Mouse (Mus musculus): ENCODE measurements around the gene Arl9. TPM values are rescaled to one million over a fixed set of nuclear protein-coding genes. Genes with fewer than 3 reads are reported as not detected.
A peak's percentile ranks its signal among the peaks of the same experiment; 100 is the strongest.
"Not testable (repeated sequence)": the region's sequence is repeated elsewhere in the genome, so short reads cannot be mapped to it uniquely, and the experiment has no call there.

Gene Arl9
- not detected for total RNA-seq (2021)
- long read RNA-seq, experiment 1 = 0 reads
- long read RNA-seq, experiment 2 = 0 reads

DNA sequence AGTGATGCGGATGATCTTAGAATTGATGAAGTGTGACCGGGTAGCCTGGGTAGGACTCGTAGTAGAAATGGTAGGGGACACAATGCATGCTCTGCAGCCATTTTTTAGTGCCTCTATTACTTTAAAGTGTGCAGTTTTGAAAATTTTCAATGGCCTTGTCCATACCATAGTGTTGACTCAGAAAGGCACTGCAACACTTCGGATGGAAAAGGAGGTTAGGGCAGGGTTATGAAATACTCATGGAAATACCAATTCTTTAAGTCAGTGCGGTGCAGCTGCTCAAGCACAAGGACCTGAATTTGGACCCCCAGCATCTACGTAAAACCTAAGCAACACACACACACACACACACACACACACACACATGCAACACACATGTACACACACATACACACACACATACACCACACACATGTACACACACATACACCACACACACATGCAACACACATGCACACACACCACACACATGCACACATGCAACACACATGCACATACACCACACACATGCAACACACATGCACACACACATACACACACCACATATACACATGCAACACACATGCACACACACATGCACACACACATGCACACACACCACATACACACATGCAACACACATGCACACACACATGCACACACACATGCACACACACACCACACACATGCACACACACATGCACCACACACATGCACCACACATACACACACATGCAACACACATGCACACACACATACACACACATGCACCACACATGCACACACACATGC lies at the start of gene Arl9:
Gene Arl9 (plus strand): TSS at position 5 of the 771 bp plus-strand sequence.
- TF ChIP-seq CTCF (IDR thresholded peaks at IDR 0.05) = no peak
- H3K4me3 ChIP-seq = no peak within 1 kb of the TSS
- H3K27ac ChIP-seq = no peak within 1 kb of the TSS
- intact Hi-C loops (cut with DNase I) = no loop called here
- DNase-seq (ENCODE audit: extremely low spot score in 1 of 2, low spot score in 2 of 2) = no peak

DNA sequence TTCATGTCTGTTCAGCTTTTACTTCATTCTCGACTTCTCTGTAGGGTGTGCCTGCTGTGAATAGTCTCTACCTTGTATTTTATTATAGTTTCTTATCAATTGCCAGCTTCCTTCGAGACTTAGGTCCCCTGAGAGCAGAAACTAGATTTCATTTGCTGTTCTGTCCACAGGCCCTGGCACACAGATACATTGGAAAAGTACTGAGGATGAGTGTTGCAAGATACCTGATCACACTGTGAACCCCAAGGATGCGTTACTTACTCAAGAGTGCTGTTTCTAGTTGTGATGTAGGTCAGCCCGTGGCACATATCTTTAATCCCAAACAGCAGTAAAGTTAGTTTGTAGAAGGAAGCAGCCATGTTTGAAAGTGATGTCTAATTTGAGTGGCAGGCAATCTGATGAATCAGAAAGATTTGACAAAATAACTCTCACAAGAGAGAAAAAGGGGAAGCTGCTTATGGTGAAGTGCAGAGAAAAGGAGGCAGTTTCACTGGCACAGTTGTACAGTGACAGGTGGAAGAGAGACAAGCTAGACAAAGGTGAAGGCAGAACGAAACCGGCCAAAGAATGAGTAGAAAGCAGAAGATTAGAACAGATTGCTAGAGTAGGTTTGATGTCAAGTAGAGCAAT lies 49.5 kb upstream of the Arl9 start:
- Histone ChIP-seq H3K4me3 (no peak overlapping the region), H3K27ac (no peak overlapping the region)
- no peak for DNase-seq (ENCODE audit: extremely low spot score in 1 of 2, low spot score in 2 of 2)
- no peak for TF ChIP-seq CTCF (IDR thresholded peaks at IDR 0.05)
- intact Hi-C loops (cut with DNase I) = no loop called here

DNA sequence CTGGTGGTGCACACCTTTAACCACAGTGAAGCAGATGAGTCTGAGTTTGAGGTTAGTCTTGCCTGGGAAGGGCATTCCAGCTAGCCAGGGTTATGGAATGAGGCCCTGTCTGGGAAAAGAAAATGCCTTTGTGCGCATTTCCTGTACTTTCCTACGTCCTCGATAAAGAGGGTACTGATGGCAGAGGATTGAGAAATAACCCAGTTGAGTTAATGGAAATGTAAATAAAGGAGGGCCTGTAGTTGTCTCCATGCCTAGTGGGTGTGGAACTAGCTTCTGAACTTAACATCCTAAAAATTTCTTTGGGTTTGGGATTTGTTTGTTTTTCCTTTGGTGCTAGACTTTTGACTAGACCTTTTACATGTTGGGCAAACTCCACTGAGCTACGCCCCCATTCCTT lies 48.4 kb upstream of the Arl9 start:
- no peak for DNase-seq (ENCODE audit: extremely low spot score in 1 of 2, low spot score in 2 of 2)
- Histone ChIP-seq H3K4me3 (no peak overlapping the region), H3K27ac (no peak overlapping the region)
- no peak for TF ChIP-seq CTCF (IDR thresholded peaks at IDR 0.05)
- intact Hi-C loops (cut with DNase I) = no loop called here

DNA sequence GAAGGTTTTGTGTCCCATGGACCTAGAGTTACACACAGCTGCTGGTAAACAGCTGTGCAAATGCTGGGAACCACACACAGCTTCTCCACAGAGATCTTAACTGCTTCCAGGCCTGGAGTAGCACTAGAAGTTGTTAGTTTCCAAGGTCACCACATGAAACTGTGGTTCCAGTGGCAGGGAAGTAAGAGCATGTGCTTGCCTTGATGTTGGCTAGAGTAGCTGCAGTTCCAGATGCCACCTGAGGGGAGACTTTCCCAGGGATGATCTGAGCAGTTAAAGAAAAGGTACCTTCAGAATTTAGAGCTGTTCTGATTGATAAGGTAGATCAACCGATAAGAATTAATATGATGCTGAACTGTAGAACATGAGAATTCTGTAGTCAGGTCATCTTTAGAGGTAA lies 45.9 kb upstream of the Arl9 start:
- no peak for DNase-seq (ENCODE audit: extremely low spot score in 1 of 2, low spot score in 2 of 2)
- Histone ChIP-seq H3K27ac (no peak overlapping the region), H3K4me3 (no peak overlapping the region)
- TF ChIP-seq CTCF (IDR thresholded peaks at IDR 0.05) = peak; percentile 43
- intact Hi-C loops (cut with DNase I) = no loop called here

DNA sequence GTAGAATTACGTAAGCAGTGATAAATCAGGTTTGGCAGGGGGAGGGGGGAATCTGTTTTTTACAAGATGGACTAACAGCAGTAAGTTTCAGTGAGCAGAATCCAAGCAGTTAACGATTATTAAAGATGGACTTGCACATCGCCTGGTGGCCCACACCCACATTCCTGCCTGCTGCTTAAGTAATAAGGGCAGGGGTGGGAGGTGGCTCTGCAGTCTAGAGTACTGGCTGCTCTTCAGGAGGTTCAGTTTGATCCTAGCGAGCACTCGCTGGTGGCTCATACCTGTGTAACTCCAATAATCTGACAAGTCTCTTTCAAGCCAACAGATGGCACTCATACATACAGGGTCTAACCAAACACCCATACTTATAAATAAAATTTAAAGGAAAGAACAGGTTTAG lies 44.3 kb upstream of the Arl9 start:
- Histone ChIP-seq H3K27ac (no peak overlapping the region), H3K4me3 (no peak overlapping the region)
- intact Hi-C loops (cut with DNase I) = no loop called here
- TF ChIP-seq CTCF (IDR thresholded peaks at IDR 0.05) = no peak; the same call in 1 of the 2 replicates
- DNase-seq (ENCODE audit: extremely low spot score in 1 of 2, low spot score in 2 of 2) = no peak

DNA sequence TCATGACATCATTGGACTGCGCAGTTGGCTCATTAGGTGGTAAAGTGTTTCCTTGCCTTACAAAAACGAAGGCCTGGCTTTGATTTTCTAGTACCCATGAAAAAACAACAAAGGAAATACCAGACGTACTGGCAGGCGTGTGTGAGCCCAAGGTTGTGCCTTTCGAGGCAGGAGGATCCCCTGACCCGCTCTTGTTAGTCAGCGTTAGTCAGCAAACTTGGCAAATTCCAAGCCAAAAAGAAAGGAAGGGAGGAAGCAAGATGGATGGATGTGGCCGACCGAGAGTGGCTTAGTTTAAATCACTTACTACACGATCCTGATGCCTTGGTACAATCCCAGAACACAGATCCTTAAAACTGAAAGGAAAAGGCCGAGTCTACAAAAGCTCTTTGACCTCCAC lies 41.3 kb upstream of the Arl9 start:
- intact Hi-C loops (cut with DNase I) = no loop called here
- DNase-seq (ENCODE audit: extremely low spot score in 1 of 2, low spot score in 2 of 2) = no peak
- TF ChIP-seq CTCF (IDR thresholded peaks at IDR 0.05) = no peak
- H3K4me3 ChIP-seq = no peak overlapping the region
- H3K27ac ChIP-seq = no peak overlapping the region

DNA sequence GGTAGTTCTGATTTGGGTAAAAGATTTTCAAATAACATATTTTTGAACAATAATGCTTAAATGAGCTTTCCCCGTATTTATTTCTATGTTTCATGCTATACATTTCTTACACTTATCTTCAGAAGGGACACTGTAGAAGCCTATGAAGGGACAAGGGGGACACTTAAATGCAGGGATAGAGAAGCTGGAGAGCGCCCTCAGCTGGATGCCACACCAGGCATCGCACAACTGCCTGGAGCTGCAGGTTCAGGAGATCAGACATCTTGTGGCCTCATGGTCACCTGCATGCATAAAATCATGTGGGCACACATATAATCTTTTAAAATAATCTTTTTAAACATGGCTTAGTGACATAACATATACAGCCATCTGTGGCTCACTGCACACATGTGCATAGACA lies 39.2 kb upstream of the Arl9 start:
- DNase-seq (ENCODE audit: extremely low spot score in 1 of 2, low spot score in 2 of 2) = no peak
- H3K4me3 ChIP-seq = no peak overlapping the region
- H3K27ac ChIP-seq = no peak overlapping the region
- intact Hi-C loops (cut with DNase I) = no loop called here
- peak; percentile 20 for TF ChIP-seq CTCF (IDR thresholded peaks at IDR 0.05)

DNA sequence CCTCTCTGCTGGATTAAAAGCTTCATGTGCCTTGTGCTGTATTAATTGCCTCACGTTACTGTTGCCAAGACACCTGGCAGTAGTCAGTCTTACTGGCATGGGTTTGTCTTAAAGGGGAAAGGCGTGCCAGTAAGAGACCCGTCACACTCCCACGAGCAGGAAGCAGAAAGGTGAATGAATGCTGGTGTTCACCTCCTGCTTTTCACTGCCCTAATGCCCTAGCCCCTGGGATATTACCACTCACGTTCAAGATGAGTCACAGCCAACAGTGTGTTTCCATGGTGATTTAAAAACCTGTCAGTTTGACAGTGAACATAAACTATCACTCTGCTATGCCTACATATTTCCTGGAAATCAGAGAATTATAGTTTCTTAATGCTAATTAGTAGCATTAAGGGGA lies 34.6 kb upstream of the Arl9 start:
- no peak overlapping the region for H3K27ac ChIP-seq
- DNase-seq (ENCODE audit: extremely low spot score in 1 of 2, low spot score in 2 of 2) = no peak
- no peak overlapping the region for H3K4me3 ChIP-seq
- TF ChIP-seq CTCF (IDR thresholded peaks at IDR 0.05) = no peak
- intact Hi-C loops (cut with DNase I) = no loop called here

DNA sequence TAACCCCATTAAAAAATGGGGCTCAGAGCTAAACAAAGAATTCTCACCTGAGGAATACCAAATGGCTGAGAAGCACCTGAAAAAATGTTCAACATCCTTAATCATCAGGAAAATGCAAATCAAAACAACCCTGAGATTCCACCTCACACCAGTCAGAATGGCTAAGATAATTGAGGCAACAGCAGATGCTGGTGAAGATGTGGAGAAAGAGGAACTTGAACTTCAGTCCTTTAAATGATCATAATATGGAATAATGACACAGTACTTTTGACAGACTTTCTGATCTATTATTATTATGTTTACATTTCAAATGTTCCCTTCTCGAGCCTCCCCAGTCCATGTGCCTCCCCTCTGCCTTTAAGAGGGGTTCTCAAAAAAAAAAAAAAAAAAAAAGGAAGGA lies 32.7 kb upstream of the Arl9 start:
- DNase-seq (ENCODE audit: extremely low spot score in 1 of 2, low spot score in 2 of 2); intact Hi-C loops (cut with DNase I); H3K4me3 ChIP-seq; H3K27ac ChIP-seq: not testable (repeated sequence)

DNA sequence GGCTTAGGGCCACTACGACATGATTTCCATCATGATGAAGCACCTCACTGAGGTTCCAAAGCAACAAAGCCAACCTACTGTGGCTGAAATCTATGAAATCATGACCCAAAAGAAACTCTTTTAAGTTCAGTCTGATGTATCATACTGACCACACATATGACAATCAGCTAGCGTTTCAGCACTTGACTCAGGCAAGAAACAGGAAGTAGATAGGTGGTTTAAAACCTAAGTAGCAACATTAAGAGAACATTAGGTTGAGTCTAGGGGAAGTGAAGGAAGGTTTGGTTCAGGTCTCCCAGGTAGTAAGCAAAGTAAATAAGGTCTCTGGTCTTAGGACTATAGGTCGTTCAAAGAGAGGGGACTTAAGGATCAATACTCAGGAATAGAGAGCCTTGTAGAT lies 30.4 kb upstream of the Arl9 start:
- no peak for TF ChIP-seq CTCF (IDR thresholded peaks at IDR 0.05)
- no peak for DNase-seq (ENCODE audit: extremely low spot score in 1 of 2, low spot score in 2 of 2)
- intact Hi-C loops (cut with DNase I) = no loop called here
- Histone ChIP-seq H3K4me3 (peak overlapping the region; percentile 97), H3K27ac (no peak overlapping the region)

DNA sequence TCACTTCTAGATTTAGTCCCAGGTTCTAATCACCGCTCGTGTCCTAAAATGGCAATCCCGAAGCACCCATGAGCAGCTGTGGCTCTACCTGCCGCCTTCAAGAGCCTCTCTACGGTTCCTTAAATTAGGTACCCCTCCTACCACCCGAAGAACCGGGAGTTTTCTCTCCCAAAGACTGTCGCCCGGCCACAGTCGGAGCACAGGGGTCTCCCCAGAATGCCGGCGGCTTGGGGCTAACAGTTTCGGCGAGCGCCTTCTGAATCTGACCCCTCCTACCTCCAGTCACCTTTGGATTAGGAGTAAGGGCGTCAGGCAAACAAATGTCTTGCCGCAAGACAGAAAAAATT lies 29.7 kb upstream of the Arl9 start:
- TF ChIP-seq CTCF (IDR thresholded peaks at IDR 0.05) = no peak
- H3K4me3 ChIP-seq = peak overlapping the region; percentile 97
- H3K27ac ChIP-seq = peak overlapping the region; percentile 97
- intact Hi-C loops (cut with DNase I) = loop anchor here (2.0 kb wide), 1 partner anchor 69 kb away; the partner anchor contains the start of gene Aasdh
- no peak for DNase-seq (ENCODE audit: extremely low spot score in 1 of 2, low spot score in 2 of 2)

DNA sequence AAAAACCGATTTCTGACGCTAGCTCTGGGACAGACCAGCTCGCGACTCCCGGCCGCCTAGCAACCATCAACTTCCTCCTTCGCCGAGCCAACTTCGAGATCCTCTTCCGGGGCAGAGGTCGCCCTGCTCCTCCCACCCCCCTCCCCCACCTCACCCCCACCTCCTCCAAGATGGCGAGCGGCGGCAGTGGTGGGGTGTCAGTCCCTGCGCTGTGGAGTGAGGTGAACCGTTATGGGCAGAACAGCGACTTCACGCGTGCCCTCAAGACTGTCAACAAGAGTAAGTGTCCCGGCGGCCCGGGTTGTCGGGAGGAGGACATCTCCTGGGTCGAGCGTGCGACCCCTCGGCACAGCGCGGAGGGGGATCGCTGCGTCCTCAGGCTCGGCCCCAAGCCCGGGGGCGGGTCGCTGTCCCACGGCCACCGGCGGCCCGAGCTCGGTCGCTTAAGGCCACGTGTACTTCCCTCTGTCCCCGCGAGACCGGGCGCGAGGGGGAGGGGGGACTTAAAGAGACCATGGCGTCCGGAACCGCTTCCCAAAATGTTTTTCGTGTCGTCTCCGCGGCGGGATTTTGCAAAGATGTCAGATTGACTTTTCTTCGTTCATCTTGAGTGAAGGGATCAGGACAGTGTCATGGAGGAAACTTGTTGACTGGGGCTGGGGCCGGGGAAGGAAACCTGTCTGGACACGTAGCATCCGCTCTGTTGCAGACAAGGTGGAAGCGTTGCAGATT lies 29.1 kb upstream of the Arl9 start, which contains the start of gene Srp72:
Gene Srp72 (plus strand): TSS at position 130 of the 732 bp plus-strand sequence.
- DNase-seq (ENCODE audit: extremely low spot score in 1 of 2, low spot score in 2 of 2) = peak; percentile 81 to 83
- Histone ChIP-seq H3K27ac (peak within 1 kb of the TSS; percentile 97), H3K4me3 (peak within 1 kb of the TSS; percentile 97)
- intact Hi-C loops (cut with DNase I) = loop anchor here (2.0 kb wide), 1 partner anchor 70 kb away; the partner anchor contains the start of gene Aasdh
- TF ChIP-seq CTCF (IDR thresholded peaks at IDR 0.05) = no peak

All from left cerebral cortex, adult 2 months (tissue).